In genomic region chr5:76140730-76141066, GRCm38 (mm10) we compare ENCODE assay signal across 8 mouse cellular contexts. TPM values are rescaled to one million over a fixed set of nuclear protein-coding genes. Genes with fewer than 3 reads are reported as not detected.
DNase-seq lines count a peak whose midpoint lies in the region; ATAC-seq and TF ChIP-seq lines count a peak whose summit lies in the region.

No protein-coding gene starts in this region.

- TF ChIP-seq EP300 in heart, adult 2 months (IDR thresholded peaks at IDR 0.05; ENCODE audit: insufficient read depth, low read depth, low read length): no peak
- TF ChIP-seq EP300 in ES-Bruce4 (IDR thresholded peaks at IDR 0.05; ENCODE audit: insufficient read depth, low read depth, low read length): no peak

- no peak for DNase-seq in heart, adult 2 months
- DNase-seq in heart, adult 9 months (ENCODE audit: low spot score in 2 of 2): no peak
- DNase-seq in adrenal gland, postnatal 10 days: no peak
- no peak for DNase-seq in adrenal gland, adult 18-20 months (ENCODE audit: low spot score in 2 of 2)
- DNase-seq in left cerebral cortex, postnatal 4 days: no peak

- peak; percentile 25 for ATAC-seq in granulocyte monocyte progenitor cell, adult 5-6 weeks (replicated peaks; ENCODE audit: poor library complexity, severe bottlenecking)
- peak; percentile 30 for ATAC-seq in megakaryocyte, adult 5-6 weeks (ENCODE audit: poor library complexity, severe bottlenecking)

- no peaks in the 10 kb centered on the region for H3K79me2 ChIP-seq in heart, adult 2 months (replicated peaks; ENCODE audit: control insufficient read depth, insufficient read depth, low read length)

- peak; percentile 52; the same call in 1 of the 2 replicates for TF ChIP-seq POLR2A in heart, adult 2 months (IDR thresholded peaks at IDR 0.05; ENCODE audit: insufficient read depth, low read depth, low read length)
- no peak for TF ChIP-seq POLR2A in ES-Bruce4 (IDR thresholded peaks at IDR 0.05; ENCODE audit: insufficient read depth, low read length)

- TF ChIP-seq CTCF in heart, adult 2 months (IDR thresholded peaks at IDR 0.05): no peak
- no peak for TF ChIP-seq CTCF in ES-Bruce4 (IDR thresholded peaks at IDR 0.05; ENCODE audit: low read depth, low read length)

- no peaks in the 10 kb centered on the region for H3K27me3 ChIP-seq in heart, adult 2 months (ENCODE audit: control insufficient read depth, insufficient read depth, low read length)
- no peaks in the 10 kb centered on the region for H3K27me3 ChIP-seq in ES-Bruce4 (ENCODE audit: control insufficient read depth, insufficient read depth, low read length, poor library complexity, severe bottlenecking)

- WGBS in heart, adult 2 months: 2% methylated on average over 9 of the region's 9 CpGs

- H3K9ac ChIP-seq in heart, adult 2 months (ENCODE audit: low read depth, low read length): peak overlapping the region; percentile 96
- H3K9ac ChIP-seq in ES-Bruce4 (ENCODE audit: low read depth, poor library complexity, severe bottlenecking): peak overlapping the region; percentile 76

- H3K36me3 ChIP-seq in heart, adult 2 months (ENCODE audit: control insufficient read depth, insufficient read depth, low read length): no peaks in the 10 kb centered on the region
- H3K36me3 ChIP-seq in ES-Bruce4 (ENCODE audit: control insufficient read depth, insufficient read depth, low read length, poor library complexity, severe bottlenecking): no peaks in the 10 kb centered on the region

- H3K4me1 ChIP-seq in heart, adult 2 months (ENCODE audit: control insufficient read depth, insufficient read depth, low read length): peaks cover 8% of the 10 kb centered on the region
- no peaks in the 10 kb centered on the region for H3K4me1 ChIP-seq in ES-Bruce4 (ENCODE audit: control insufficient read depth, insufficient read depth, low read length)

- H3K9me3 ChIP-seq in ES-Bruce4 (replicated peaks; ENCODE audit: control insufficient read depth, insufficient read depth, low read length, poor library complexity, severe bottlenecking): no peaks in the 10 kb centered on the region

- H3K27ac ChIP-seq in heart, adult 2 months: peak overlapping the region; percentile 100
- H3K27ac ChIP-seq in ES-Bruce4 (ENCODE audit: insufficient read depth, low read length): peak overlapping the region; percentile 34; the same call in 1 of the 2 replicates

- intact Hi-C loops in heart, adult 2 months (cut with DNase I): loop anchor here (2.0 to 10.0 kb wide), 3 partner anchors 164 to 387 kb away; partner anchors contain the start of genes Clock and Exoc1
- intact Hi-C loops in left cerebral cortex, postnatal 4 days (cut with DNase I): no loop called here

- peak overlapping the region; percentile 78 for H3K4me3 ChIP-seq in heart, adult 2 months
- H3K4me3 ChIP-seq in ES-Bruce4 (ENCODE audit: low read depth, low read length): peak overlapping the region; percentile 88

RNA-seq across cellular contexts. Expression of gene Srd5a3, which starts 0.6 kb away (rescaled TPM):
- 10 to 100 TPM in 1 of 2 experiments, 1 to 10 TPM in 1; 8.6 to 10.0 TPM for total RNA-seq in heart, adult 2 months (2021)
- 17.0 and 26.1 TPM in 2 replicates for polyA plus RNA-seq in heart, adult 2 months (2012; rRNA removed)
- polyA plus RNA-seq in ES-Bruce4 (2011; ENCODE audit: insufficient read depth, insufficient read length, low read depth, missing spikeins): 16.7 and 17.7 TPM in 2 replicates
- total RNA-seq in granulocyte monocyte progenitor cell, adult 5-6 weeks (2014; fragmentation: Nextera tagmentation): 36.0 and 38.7 TPM in 2 replicates
- 34.8 and 40.6 TPM in 2 replicates for total RNA-seq in granulocyte monocyte progenitor cell, adult 5-6 weeks (2017)
- total RNA-seq in megakaryocyte, adult 5-6 weeks (2015): 83.1 and 104 TPM in 2 replicates
- 45.7 and 59.7 TPM in 2 replicates for total RNA-seq in megakaryocyte, adult 5-6 weeks (2017)
- 10 to 100 TPM; 24.1 to 26.2 TPM for total RNA-seq in adrenal gland, postnatal 10 days (2021)
- total RNA-seq in adrenal gland, adult 18-20 months (2021): 10 to 100 TPM; 17.3 to 22.2 TPM
- total RNA-seq in left cerebral cortex, postnatal 4 days (2021): 10 to 100 TPM; 11.7 to 13.9 TPM

RNA-seq across cellular contexts. Expression of gene Tmem165, which starts 43.0 kb away (rescaled TPM):
- 10 to 100 TPM; 17.9 to 19.0 TPM for total RNA-seq in heart, adult 2 months (2021)
- 21.5 and 25.9 TPM in 2 replicates for polyA plus RNA-seq in heart, adult 2 months (2012; rRNA removed)
- polyA plus RNA-seq in ES-Bruce4 (2011; ENCODE audit: insufficient read depth, insufficient read length, low read depth, missing spikeins): 119 and 134 TPM in 2 replicates
- 98.5 and 105 TPM in 2 replicates for total RNA-seq in granulocyte monocyte progenitor cell, adult 5-6 weeks (2014; fragmentation: Nextera tagmentation)
- total RNA-seq in granulocyte monocyte progenitor cell, adult 5-6 weeks (2017): 133 and 147 TPM in 2 replicates
- 122 and 135 TPM in 2 replicates for total RNA-seq in megakaryocyte, adult 5-6 weeks (2015)
- 101 and 102 TPM in 2 replicates for total RNA-seq in megakaryocyte, adult 5-6 weeks (2017)
- 10 to 100 TPM; 44.3 to 46.1 TPM for total RNA-seq in adrenal gland, postnatal 10 days (2021)
- 10 to 100 TPM; 28.4 to 34.4 TPM for total RNA-seq in adrenal gland, adult 18-20 months (2021)
- 10 to 100 TPM; 47.1 to 47.4 TPM for total RNA-seq in left cerebral cortex, postnatal 4 days (2021)
